Mouse (Mus musculus) midbrain, embryonic 16.5 days (tissue): ENCODE results near the gene Prim1. TPM values are rescaled to one million over a fixed set of nuclear protein-coding genes. Genes with fewer than 3 reads are reported as not detected.

Experiments
- ATAC-seq: fragments of 200-750 bp; cut with Nextera tagmentation; 2 replicates; pipeline ENCODE4 v1.8.0; 2017; ENCODE audit warnings: moderate TSS enrichment
- H3K27ac ChIP-seq: fragments of 300-500 bp; sonication (generic); 2 replicates; pipeline ENCODE4 v1.5.1; 2014; ENCODE audit warnings: mild to moderate bottlenecking, low read length, mixed read lengths
- H3K27me3 ChIP-seq: fragments of 300-500 bp; sonication (generic); 2 replicates; pipeline ENCODE4 v1.6.1; 2014; ENCODE audit warnings: low read depth, low read length, mixed read lengths; ENCODE audit not compliant: control insufficient read depth, insufficient read depth
- H3K36me3 ChIP-seq: fragments of 300-500 bp; sonication (generic); 2 replicates; pipeline ENCODE4 v1.6.1; 2014; ENCODE audit warnings: mild to moderate bottlenecking, low read length, moderate library complexity, mixed read lengths; ENCODE audit not compliant: control insufficient read depth, insufficient read depth
- H3K4me1 ChIP-seq: fragments of 300-500 bp; sonication (generic); 2 replicates; pipeline ENCODE4 v1.6.1; 2014; ENCODE audit warnings: mild to moderate bottlenecking, low read length, mixed read lengths; ENCODE audit not compliant: control insufficient read depth, insufficient read depth
- H3K4me2 ChIP-seq: fragments of 300-500 bp; sonication (generic); 2 replicates; pipeline ENCODE4 v1.6.1; 2014; ENCODE audit warnings: mild to moderate bottlenecking, low read length, mixed read lengths
- H3K4me3 ChIP-seq: fragments of 300-500 bp; sonication (generic); 2 replicates; pipeline ENCODE4 v1.5.1; 2014; ENCODE audit warnings: low read depth, mild to moderate bottlenecking, low read length, moderate library complexity, mixed read lengths
- H3K9ac ChIP-seq: fragments of 300-500 bp; sonication (generic); 2 replicates; pipeline ENCODE4 v1.6.1; 2014; ENCODE audit warnings: low read depth, low read length, mixed read lengths
- H3K9me3 ChIP-seq: fragments of 300-500 bp; sonication (generic); replicated peaks from 2 replicates; pipeline ENCODE4 v1.6.1; 2014; ENCODE audit warnings: mild to moderate bottlenecking, low read length, mixed read lengths; ENCODE audit not compliant: control insufficient read depth, poor library complexity, severe bottlenecking
- WGBS: fragments of 180-500 bp; shearing (Covaris S2); extraction: QIAGEN DNeasy Blood & Tissue Kit; methylation state at CpG from one replicate; pipeline ENCODE4 v1.1.7; 2014; 5-methylcytosine and 5-hydroxymethylcytosine counted together
- polyA plus RNA-seq: library from polyadenylated mRNA; unstranded; fragments of >200 nt; fragmentation: Nextera tagmentation; extraction: Ambion mirVana; gene quantifications from 2 replicates; pipeline ENCODE4 v1.2.1, GENCODE M21; 2015

Gene Prim1
- polyA plus RNA-seq, 1 experiment from 2014 or later: 40.1 TPM

- no peaks in the 10 kb centered on the region for H3K9me3 ChIP-seq
- no peak for ATAC-seq
- WGBS: 100% methylated on average over 3 of the region's 3 CpGs
- no peak overlapping the region for H3K27ac ChIP-seq
- no peak overlapping the region for H3K4me3 ChIP-seq
- H3K4me1 ChIP-seq: no peaks in the 10 kb centered on the region
- no peak overlapping the region for H3K4me2 ChIP-seq
- no peak overlapping the region for H3K9ac ChIP-seq
- no peaks in the 10 kb centered on the region for H3K36me3 ChIP-seq
- H3K27me3 ChIP-seq: no peaks in the 10 kb centered on the region
These were observed 18.3 kb upstream of the Prim1 start for GRCm38 (mm10) chr10:127996690-127997089.

- H3K9ac ChIP-seq: no peak overlapping the region
- H3K9me3 ChIP-seq: no peaks in the 10 kb centered on the region
- no peak overlapping the region for H3K4me2 ChIP-seq
- H3K4me3 ChIP-seq: no peak overlapping the region
- H3K4me1 ChIP-seq: no peaks in the 10 kb centered on the region
- 97% methylated on average over 1 of the region's 1 CpGs for WGBS
- H3K36me3 ChIP-seq: no peaks in the 10 kb centered on the region
- ATAC-seq: no peak
- H3K27ac ChIP-seq: no peak overlapping the region
- no peaks in the 10 kb centered on the region for H3K27me3 ChIP-seq
These were observed 16.7 kb upstream of the Prim1 start for GRCm38 (mm10) chr10:127998260-127998659.

DNA sequence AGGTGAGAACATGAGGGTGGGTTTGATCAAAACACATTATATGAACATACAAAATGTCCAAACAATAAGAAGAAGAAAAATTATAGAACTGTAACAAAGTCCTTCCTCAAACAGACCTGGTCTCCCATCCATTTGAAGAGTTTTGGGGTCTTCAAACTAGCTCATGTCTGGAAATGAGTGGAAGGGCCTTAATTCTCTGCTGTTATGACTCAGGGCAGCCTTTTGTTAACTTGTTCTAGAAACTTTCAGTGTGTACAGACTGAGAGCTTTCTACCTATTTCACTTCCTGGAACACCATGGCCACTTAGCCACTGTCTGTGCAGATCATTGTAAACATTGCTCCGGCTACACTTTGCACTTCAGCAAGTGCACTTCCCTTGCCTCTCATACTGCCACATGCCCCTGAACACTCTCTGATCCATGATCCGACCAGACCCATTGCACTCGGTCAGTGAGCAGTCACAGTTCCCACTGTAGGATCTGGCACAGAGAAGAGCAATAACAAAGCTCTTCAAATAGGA lies 11.6 kb upstream of the Prim1 start:
- no peak for ATAC-seq
- H3K4me3 ChIP-seq: no peak overlapping the region
- H3K9me3 ChIP-seq: no peaks in the 10 kb centered on the region
- H3K36me3 ChIP-seq: no peaks in the 10 kb centered on the region
- H3K9ac ChIP-seq: no peak overlapping the region
- 77% methylated on average over 3 of the region's 3 CpGs for WGBS
- no peak overlapping the region for H3K4me2 ChIP-seq
- H3K4me1 ChIP-seq: no peaks in the 10 kb centered on the region
- H3K27ac ChIP-seq: no peak overlapping the region
- H3K27me3 ChIP-seq: no peaks in the 10 kb centered on the region

DNA sequence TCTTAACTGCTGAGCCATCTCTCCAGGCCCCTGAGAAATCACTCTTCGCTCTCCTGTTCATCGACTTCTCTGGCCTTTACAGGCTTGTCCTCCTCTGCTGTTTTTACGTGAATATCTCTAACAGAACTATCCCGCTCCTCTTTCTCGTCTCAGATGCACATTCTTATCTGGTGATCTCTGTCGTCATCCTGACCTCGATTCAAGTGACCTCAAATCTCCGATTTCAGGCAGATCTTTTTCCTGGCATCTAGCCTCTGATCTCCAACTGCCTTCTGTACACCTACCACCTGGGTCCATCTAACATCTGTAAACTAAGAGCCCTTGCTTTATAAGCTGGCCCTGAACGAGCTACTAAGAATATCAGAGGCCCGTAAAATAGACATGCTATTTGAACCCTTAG lies 10.1 kb upstream of the Prim1 start:
- ATAC-seq: no peak
- Histone ChIP-seq H3K4me1 (no peaks in the 10 kb centered on the region), H3K36me3 (no peaks in the 10 kb centered on the region), H3K9me3 (no peaks in the 10 kb centered on the region), H3K4me3 (no peak overlapping the region), H3K27me3 (no peaks in the 10 kb centered on the region), H3K9ac (no peak overlapping the region), H3K4me2 (no peak overlapping the region), H3K27ac (no peak overlapping the region)
- WGBS: 87% methylated on average over 10 of the region's 10 CpGs

DNA sequence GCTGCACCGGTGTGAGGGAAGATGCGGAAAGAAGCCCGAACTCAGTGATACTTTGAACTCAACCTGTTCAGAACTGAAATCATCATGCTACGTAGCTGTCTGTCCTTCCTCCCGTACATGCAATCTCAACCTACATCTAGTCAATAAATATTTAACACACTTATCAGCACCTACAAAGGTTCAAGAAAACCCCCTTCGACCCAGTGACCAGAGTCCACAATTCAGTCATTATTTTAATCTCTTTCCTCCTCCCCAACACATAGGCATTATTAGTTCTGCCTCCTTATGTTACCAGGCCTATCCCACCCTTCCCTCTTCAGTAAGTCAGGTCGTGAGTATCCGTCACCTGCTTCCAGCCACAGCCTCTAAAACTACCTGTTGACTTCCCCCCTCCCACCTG lies 9.5 kb upstream of the Prim1 start:
- Histone ChIP-seq H3K4me3 (no peak overlapping the region), H3K27me3 (no peaks in the 10 kb centered on the region), H3K36me3 (no peaks in the 10 kb centered on the region), H3K4me2 (no peak overlapping the region), H3K9ac (no peak overlapping the region), H3K9me3 (no peaks in the 10 kb centered on the region), H3K4me1 (no peaks in the 10 kb centered on the region), H3K27ac (no peak overlapping the region)
- 91% methylated on average over 8 of the region's 8 CpGs for WGBS
- ATAC-seq: no peak

DNA sequence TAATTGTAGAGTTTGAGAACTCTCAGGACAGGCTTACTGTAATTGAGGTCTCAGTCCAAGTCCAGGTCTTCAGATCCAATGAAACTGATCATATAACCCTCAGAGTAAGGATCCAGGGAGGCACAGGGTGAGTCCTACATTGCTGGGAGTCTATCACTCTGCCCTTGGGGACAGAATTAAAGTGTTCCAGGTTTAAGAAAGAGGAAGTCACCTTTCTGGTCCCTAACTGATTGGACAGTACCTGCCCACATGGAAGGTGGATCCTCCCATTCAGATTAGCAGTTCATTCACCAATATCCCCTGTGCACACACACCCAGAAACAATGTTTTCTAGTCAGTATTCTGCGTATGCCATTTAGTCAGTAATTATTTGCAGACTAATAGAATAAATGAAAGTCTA lies 7.5 kb upstream of the Prim1 start, which contains the start of gene Hsd17b6:
Gene Hsd17b6 (minus strand): TSS at position 166 of the 400 bp plus-strand sequence.
- Histone ChIP-seq H3K9me3 (no peaks in the 10 kb centered on the region), H3K4me1 (no peaks in the 10 kb centered on the region), H3K27me3 (no peaks in the 10 kb centered on the region), H3K36me3 (no peaks in the 10 kb centered on the region), H3K4me2 (no peak within 1 kb of the TSS), H3K27ac (no peak within 1 kb of the TSS), H3K9ac (no peak within 1 kb of the TSS), H3K4me3 (no peak within 1 kb of the TSS)
- 74% methylated on average over 1 of the region's 1 CpGs for WGBS
- ATAC-seq: no peak

GRCm38 (mm10) chr10:128008207-128008889 lies 6.6 kb upstream of the Prim1 start:
- H3K27me3 ChIP-seq: no peaks in the 10 kb centered on the region
- H3K4me1 ChIP-seq: no peaks in the 10 kb centered on the region
- peak; percentile 80 for ATAC-seq
- H3K4me3 ChIP-seq: no peak overlapping the region
- no peak overlapping the region for H3K9ac ChIP-seq
- H3K27ac ChIP-seq: no peak overlapping the region
- H3K9me3 ChIP-seq: no peaks in the 10 kb centered on the region
- no peaks in the 10 kb centered on the region for H3K36me3 ChIP-seq
- no peak overlapping the region for H3K4me2 ChIP-seq
- 5% methylated on average over 4 of the region's 4 CpGs for WGBS

DNA sequence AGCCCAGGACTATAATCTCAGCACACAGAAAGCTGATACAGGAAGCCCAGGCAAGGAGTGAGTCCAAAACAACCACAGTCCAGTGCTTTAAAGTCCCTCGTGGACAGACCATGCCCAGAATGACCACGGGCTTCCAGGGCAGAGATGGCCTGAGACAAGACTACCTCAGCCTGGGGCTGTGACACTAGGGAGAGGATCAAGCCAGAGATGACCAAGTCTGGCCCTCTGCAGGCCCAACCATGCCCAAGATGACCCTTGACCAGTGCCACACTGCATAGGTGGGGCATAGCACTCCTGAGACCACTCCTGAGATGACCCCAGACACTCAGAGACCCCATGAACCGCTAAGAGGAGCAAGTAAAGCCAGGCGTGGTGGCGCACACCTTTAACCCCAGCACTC lies 5.2 kb upstream of the Prim1 start:
- no peak for ATAC-seq
- Histone ChIP-seq H3K4me3 (no peak overlapping the region), H3K9me3 (no peaks in the 10 kb centered on the region), H3K36me3 (no peaks in the 10 kb centered on the region), H3K4me2 (no peak overlapping the region), H3K4me1 (no peaks in the 10 kb centered on the region), H3K9ac (no peak overlapping the region), H3K27me3 (no peaks in the 10 kb centered on the region), H3K27ac (no peak overlapping the region)
- WGBS: 82% methylated on average over 5 of the region's 5 CpGs

GRCm38 (mm10) chr10:128022196-128022595 lies 7.2 kb downstream of the Prim1 start:
- 98% methylated on average over 5 of the region's 5 CpGs for WGBS
- Histone ChIP-seq H3K9me3 (no peaks in the 10 kb centered on the region), H3K27me3 (no peaks in the 10 kb centered on the region), H3K27ac (no peak overlapping the region), H3K9ac (no peak overlapping the region), H3K4me3 (no peak overlapping the region), H3K4me2 (no peak overlapping the region), H3K4me1 (no peaks in the 10 kb centered on the region), H3K36me3 (peaks cover 8% of the 10 kb centered on the region; the same call in 1 of the 2 replicates)
- no peak for ATAC-seq
